Mouse (Mus musculus) MEL (cell line): Measurements from ENCODE around the gene Cdk14. TPM values are rescaled to one million over a fixed set of nuclear protein-coding genes. Genes with fewer than 3 reads are reported as not detected.

Source experiments
- DNase-seq: peaks from one replicate; pipeline ENCODE4 v3.0.0; 2011; ENCODE audit warnings: low read depth, low spot score
- H3K27ac ChIP-seq: 2 replicates; pipeline ENCODE4 v1.5.1; 2012; ENCODE audit warnings: low read depth, mild to moderate bottlenecking, control low read depth, low read length, moderate library complexity; ENCODE audit not compliant: control insufficient read depth
- H3K27me3 ChIP-seq, 2 experiments: fragments of 150-350 bp in 1 of 2; sonication (generic) in 1 of 2; 2 replicates each; pipeline ENCODE4 v1.6.1; 2012; ENCODE audit warnings: low read length in 2 of 2, mild to moderate bottlenecking in 2 of 2, improper control_type of control experiment in 1 of 2, moderate library complexity in 1 of 2; ENCODE audit not compliant: insufficient read depth in 2 of 2, control insufficient read depth in 1 of 2
- H3K36me3 ChIP-seq, 2 experiments: 2 replicates each; pipeline ENCODE4 v1.6.1; 2012 to 2014; ENCODE audit warnings: low read length in 2 of 2, improper control_type of control experiment in 1 of 2, inconsistent platforms in 1 of 2, mild to moderate bottlenecking in 1 of 2; ENCODE audit not compliant: insufficient read depth in 2 of 2, control insufficient read depth in 1 of 2
- H3K4me1 ChIP-seq, 2 experiments: fragments of 150-350 bp in 1 of 2; sonication (generic) in 1 of 2; 2 replicates each; pipeline ENCODE4 v1.6.1; 2012; ENCODE audit warnings: low read length in 2 of 2, improper control_type of control experiment in 1 of 2, mild to moderate bottlenecking in 1 of 2; ENCODE audit not compliant: insufficient read depth in 2 of 2, control insufficient read depth in 1 of 2
- H3K4me3 ChIP-seq, 2 experiments: fragments of 150-350 bp in 1 of 2; sonication (generic) in 1 of 2; 2 replicates each; pipeline ENCODE4 v1.5.1; 2012; ENCODE audit warnings: low read depth in 2 of 2, low read length in 2 of 2, mild to moderate bottlenecking in 2 of 2, moderate library complexity in 2 of 2, control low read depth in 1 of 2, improper control_type of control experiment in 1 of 2; ENCODE audit not compliant: control insufficient read depth in 1 of 2, insufficient read depth in 1 of 2
- H3K79me2 ChIP-seq: 2 replicates; pipeline ENCODE4 v1.6.1; 2012; ENCODE audit warnings: mild to moderate bottlenecking, low read length, moderate library complexity; ENCODE audit not compliant: control insufficient read depth, poor library complexity, insufficient read depth
- H3K9ac ChIP-seq: 2 replicates; pipeline ENCODE4 v1.6.1; 2012; ENCODE audit warnings: low read depth, mild to moderate bottlenecking, control low read depth, low read length, moderate library complexity; ENCODE audit not compliant: control insufficient read depth, poor library complexity, severe bottlenecking
- H3K9me3 ChIP-seq: fragments of 150-350 bp; sonication (generic); replicated peaks from 2 replicates; pipeline ENCODE4 v1.6.1; 2012; ENCODE audit warnings: mild to moderate bottlenecking, low read length, improper control_type of control experiment, moderate library complexity; ENCODE audit not compliant: insufficient read depth
- CHD1 ChIP-seq: IDR thresholded peaks from 2 replicates; pipeline ENCODE4 v1.6.1; 2012; ENCODE audit warnings: low read depth, mild to moderate bottlenecking, inconsistent platforms, low read length, improper control_type of control experiment
- CHD2 ChIP-seq: IDR thresholded peaks from 2 replicates; pipeline ENCODE4 v1.6.1; 2011; ENCODE audit warnings: low read length, improper control_type of control experiment
- ELF1 ChIP-seq: IDR thresholded peaks from 2 replicates; pipeline ENCODE4 v1.6.1; 2014; ENCODE audit warnings: low read depth, mild to moderate bottlenecking, inconsistent platforms, low read length, improper control_type of control experiment, moderate library complexity
- EP300 ChIP-seq, 2 experiments: IDR thresholded peaks; 2 replicates each; pipeline ENCODE4 v1.6.1; 2011; ENCODE audit warnings: improper control_type of control experiment in 2 of 2, low read length in 2 of 2, low read depth in 1 of 2, mild to moderate bottlenecking in 1 of 2
- GABPA ChIP-seq: IDR thresholded peaks from 2 replicates; pipeline ENCODE4 v1.6.1; 2012; ENCODE audit warnings: low read depth, mild to moderate bottlenecking, inconsistent platforms, low read length, improper control_type of control experiment, moderate library complexity
- GATA1 ChIP-seq: IDR thresholded peaks from 2 replicates; pipeline ENCODE4 v1.6.1; 2011; ENCODE audit warnings: low read depth, low read length, improper control_type of control experiment
- KAT2A ChIP-seq: conservative IDR thresholded peaks from 2 replicates; pipeline ENCODE4 v1.6.1; 2012; ENCODE audit warnings: low read depth, low read length, improper control_type of control experiment, inconsistent platforms
- MAFK ChIP-seq: IDR thresholded peaks from 2 replicates; pipeline ENCODE4 v1.6.1; 2011; ENCODE audit warnings: low read depth, mild to moderate bottlenecking, low read length, improper control_type of control experiment, borderline replicate concordance
- MAZ ChIP-seq: IDR thresholded peaks from 2 replicates; pipeline ENCODE4 v1.6.1; 2012; ENCODE audit warnings: low read depth, mild to moderate bottlenecking, inconsistent platforms, low read length, improper control_type of control experiment
- MYB ChIP-seq: IDR thresholded peaks from 2 replicates; pipeline ENCODE4 v1.6.1; 2011; ENCODE audit warnings: mild to moderate bottlenecking, low read depth, low read length, improper control_type of control experiment
- MYC ChIP-seq: IDR thresholded peaks from 2 replicates; pipeline ENCODE4 v1.6.1; 2011; ENCODE audit warnings: low read depth, mild to moderate bottlenecking, low read length, improper control_type of control experiment, moderate library complexity
- NRF1 ChIP-seq: IDR thresholded peaks from 2 replicates; pipeline ENCODE4 v1.6.1; 2014; ENCODE audit warnings: low read depth, mild to moderate bottlenecking, inconsistent platforms, low read length, improper control_type of control experiment, moderate library complexity; ENCODE audit not compliant: poor library complexity, insufficient read depth, severe bottlenecking
- POLR2A ChIP-seq, 2 experiments: IDR thresholded peaks; 2 replicates each; pipeline ENCODE4 v1.6.1; 2011 to 2012; ENCODE audit warnings: low read length in 2 of 2, mild to moderate bottlenecking in 2 of 2, control low read depth in 1 of 2, improper control_type of control experiment in 1 of 2, low read depth in 1 of 2, moderate library complexity in 1 of 2; ENCODE audit not compliant: control insufficient read depth in 1 of 2, insufficient read depth in 1 of 2, poor library complexity in 1 of 2
- POLR2AphosphoS5 ChIP-seq: IDR thresholded peaks from 2 replicates; pipeline ENCODE4 v1.6.1; 2012; ENCODE audit warnings: low read depth, borderline replicate concordance, mild to moderate bottlenecking, inconsistent platforms, low read length, moderate library complexity, mixed read lengths
- RAD21 ChIP-seq: IDR thresholded peaks from 2 replicates; pipeline ENCODE4 v1.6.1; 2011; ENCODE audit warnings: mild to moderate bottlenecking, low read depth, low read length, improper control_type of control experiment
- TAL1 ChIP-seq: IDR thresholded peaks from 2 replicates; pipeline ENCODE4 v1.6.1; 2012; ENCODE audit warnings: mild to moderate bottlenecking, inconsistent platforms, low read length, moderate library complexity, mixed read lengths
- TBP ChIP-seq: IDR thresholded peaks from 2 replicates; pipeline ENCODE4 v1.8.0; 2011; ENCODE audit warnings: low read depth, low read length, improper control_type of control experiment
- ZC3H11A ChIP-seq: IDR thresholded peaks from 2 replicates; pipeline ENCODE4 v1.6.1; 2012; ENCODE audit warnings: low read depth, mild to moderate bottlenecking, inconsistent platforms, low read length, improper control_type of control experiment
- polyA plus RNA-seq, 2 experiments: library from polyadenylated mRNA; stranded (reverse) in 1 of 2; unstranded in 1 of 2; fragments of >175 nt in 1 of 2; fragments of >200 nt in 1 of 2; gene quantifications; 2 replicates each; pipeline versions ENCODE4 v1.2.1 to v1.2.4; 2012; ENCODE audit warnings: low replicate concordance in 2 of 2, low read depth in 1 of 2; ENCODE audit not compliant: insufficient read length in 2 of 2, insufficient read depth in 1 of 2, missing spikeins in 1 of 2
- total RNA-seq: library from RNA; depleted of rRNA; stranded (reverse); fragments of 300-350 nt; gene quantifications from 2 replicates; pipeline ENCODE4 v1.2.3, GENCODE M21; 2012

The Cdk14 gene
- total and polyA plus RNA-seq, 3 experiments: not detected

DNA sequence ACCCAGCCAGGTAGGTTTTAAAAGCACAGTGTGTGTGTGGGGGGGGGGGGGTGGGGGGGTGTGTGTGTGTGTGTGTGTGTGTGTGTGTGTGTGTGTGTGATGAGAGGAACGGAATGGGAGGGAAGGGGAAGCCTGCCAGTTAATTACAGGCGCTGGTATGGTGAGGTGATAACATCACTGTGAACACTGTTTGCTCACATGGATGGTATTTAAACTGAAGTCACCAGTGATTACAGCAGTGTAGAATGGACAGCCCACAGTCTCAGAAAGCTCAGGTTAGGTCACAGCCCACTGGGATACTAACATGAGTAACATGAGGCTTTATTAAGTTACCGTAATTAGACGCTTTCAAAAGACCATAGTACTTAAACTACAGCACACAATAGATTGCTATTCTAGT lies 129.4 kb downstream of the Cdk14 start:
- H3K9me3 ChIP-seq: no peaks in the 10 kb centered on the region
- H3K4me1 ChIP-seq: no peaks in the 10 kb centered on the region
- H3K4me3 ChIP-seq: no peak overlapping the region
- H3K9ac ChIP-seq: no peak overlapping the region
- H3K27me3 ChIP-seq: no peaks in the 10 kb centered on the region
- H3K27ac ChIP-seq: no peak overlapping the region
- TF ChIP-seq CHD1: no peak
- no peak for TF ChIP-seq KAT2A
- no peak for TF ChIP-seq POLR2A (IDR thresholded peaks at IDR 0.05; ENCODE audit: control insufficient read depth in 1 of 2, insufficient read depth in 1 of 2, low read depth in 1 of 2, low read length in 2 of 2, poor library complexity in 1 of 2)
- TF ChIP-seq TBP: no peak
- TF ChIP-seq GABPA: no peak
- TF ChIP-seq MYC: no peak
- no peak for TF ChIP-seq CHD2
- TF ChIP-seq, all 39 proteins: peak for 0
- Histone ChIP-seq H3K36me3 (no peaks in the 10 kb centered on the region), H3K79me2 (no peaks in the 10 kb centered on the region)
- no peak for DNase-seq

DNA sequence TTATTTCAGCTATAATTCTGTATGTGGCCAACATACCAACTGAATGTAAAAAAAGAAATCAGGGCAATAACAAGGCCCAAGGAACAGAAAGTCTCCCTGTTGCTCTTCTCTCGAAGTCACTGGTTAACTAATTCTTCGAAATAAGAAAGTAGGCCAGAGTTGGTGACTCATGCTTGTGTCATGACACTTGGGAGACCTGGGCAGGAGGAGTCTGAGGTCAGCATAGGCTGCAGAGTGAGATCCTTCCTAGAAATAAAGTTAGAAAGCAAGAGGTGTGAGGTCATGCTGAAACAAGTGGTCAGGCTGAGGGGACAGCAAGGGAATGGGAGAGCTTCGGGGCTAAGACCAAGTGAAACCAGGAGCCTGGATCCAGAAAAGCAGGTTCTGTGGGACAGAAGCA lies 134.2 kb downstream of the Cdk14 start:
- Histone ChIP-seq H3K9me3 (no peaks in the 10 kb centered on the region), H3K4me3 (no peak overlapping the region), H3K4me1 (no peaks in the 10 kb centered on the region), H3K36me3 (no peaks in the 10 kb centered on the region), H3K27me3 (no peaks in the 10 kb centered on the region), H3K79me2 (no peaks in the 10 kb centered on the region)
- TF ChIP-seq ZC3H11A: no peak
- TF ChIP-seq NRF1: no peak
- no peak for TF ChIP-seq EP300 (IDR thresholded peaks at IDR 0.05; ENCODE audit: low read depth in 1 of 2, low read length in 2 of 2)
- no peak for TF ChIP-seq CHD2
- no peak for TF ChIP-seq GATA1
- TF ChIP-seq MAFK: no peak
- TF ChIP-seq MAZ: no peak
- no peak for TF ChIP-seq POLR2AphosphoS5
- TF ChIP-seq POLR2A (IDR thresholded peaks at IDR 0.05; ENCODE audit: control insufficient read depth in 1 of 2, insufficient read depth in 1 of 2, low read depth in 1 of 2, low read length in 2 of 2, poor library complexity in 1 of 2): no peak
- no peak for TF ChIP-seq MYB
- TF ChIP-seq TAL1: no peak
- no peak for TF ChIP-seq TBP
- no peak for TF ChIP-seq RAD21
- TF ChIP-seq ELF1: no peak
- TF ChIP-seq, all 39 proteins: peak for 0
- no peak overlapping the region for H3K9ac ChIP-seq
- no peak overlapping the region for H3K27ac ChIP-seq
- no peak for DNase-seq
